Mouse (Mus musculus) MEL (cell line): ENCODE measurements around the gene Tnfrsf1b. TPM values are rescaled to one million over a fixed set of nuclear protein-coding genes. Genes with fewer than 3 reads are reported as not detected.
A peak's percentile ranks its signal among the peaks of the same experiment; 100 is the strongest.

Experiments used
- DNase-seq: peaks from one replicate; pipeline ENCODE4 v3.0.0; 2011; ENCODE audit warnings: low read depth, low spot score
- H3K27ac ChIP-seq: 2 replicates; pipeline ENCODE4 v1.5.1; 2012; ENCODE audit warnings: low read depth, mild to moderate bottlenecking, control low read depth, low read length, moderate library complexity; ENCODE audit not compliant: control insufficient read depth
- H3K27me3 ChIP-seq, 2 experiments: fragments of 150-350 bp in 1 of 2; sonication (generic) in 1 of 2; 2 replicates each; pipeline ENCODE4 v1.6.1; 2012; ENCODE audit warnings: low read length in 2 of 2, mild to moderate bottlenecking in 2 of 2, improper control_type of control experiment in 1 of 2, moderate library complexity in 1 of 2; ENCODE audit not compliant: insufficient read depth in 2 of 2, control insufficient read depth in 1 of 2
- H3K36me3 ChIP-seq, 2 experiments: 2 replicates each; pipeline ENCODE4 v1.6.1; 2012 to 2014; ENCODE audit warnings: low read length in 2 of 2, improper control_type of control experiment in 1 of 2, inconsistent platforms in 1 of 2, mild to moderate bottlenecking in 1 of 2; ENCODE audit not compliant: insufficient read depth in 2 of 2, control insufficient read depth in 1 of 2
- H3K4me1 ChIP-seq, 2 experiments: fragments of 150-350 bp in 1 of 2; sonication (generic) in 1 of 2; 2 replicates each; pipeline ENCODE4 v1.6.1; 2012; ENCODE audit warnings: low read length in 2 of 2, improper control_type of control experiment in 1 of 2, mild to moderate bottlenecking in 1 of 2; ENCODE audit not compliant: insufficient read depth in 2 of 2, control insufficient read depth in 1 of 2
- H3K4me3 ChIP-seq, 2 experiments: fragments of 150-350 bp in 1 of 2; sonication (generic) in 1 of 2; 2 replicates each; pipeline ENCODE4 v1.5.1; 2012; ENCODE audit warnings: low read depth in 2 of 2, low read length in 2 of 2, mild to moderate bottlenecking in 2 of 2, moderate library complexity in 2 of 2, control low read depth in 1 of 2, improper control_type of control experiment in 1 of 2; ENCODE audit not compliant: control insufficient read depth in 1 of 2, insufficient read depth in 1 of 2
- H3K79me2 ChIP-seq: 2 replicates; pipeline ENCODE4 v1.6.1; 2012; ENCODE audit warnings: mild to moderate bottlenecking, low read length, moderate library complexity; ENCODE audit not compliant: control insufficient read depth, poor library complexity, insufficient read depth
- H3K9ac ChIP-seq: 2 replicates; pipeline ENCODE4 v1.6.1; 2012; ENCODE audit warnings: low read depth, mild to moderate bottlenecking, control low read depth, low read length, moderate library complexity; ENCODE audit not compliant: control insufficient read depth, poor library complexity, severe bottlenecking
- H3K9me3 ChIP-seq: fragments of 150-350 bp; sonication (generic); replicated peaks from 2 replicates; pipeline ENCODE4 v1.6.1; 2012; ENCODE audit warnings: mild to moderate bottlenecking, low read length, improper control_type of control experiment, moderate library complexity; ENCODE audit not compliant: insufficient read depth
- BHLHE40 ChIP-seq: IDR thresholded peaks from 2 replicates; pipeline ENCODE4 v1.6.1; 2012; ENCODE audit warnings: low read depth, mild to moderate bottlenecking, inconsistent platforms, low read length, improper control_type of control experiment, borderline replicate concordance
- CHD2 ChIP-seq: IDR thresholded peaks from 2 replicates; pipeline ENCODE4 v1.6.1; 2011; ENCODE audit warnings: low read length, improper control_type of control experiment
- CTCF ChIP-seq, 3 experiments: IDR thresholded peaks in 2 of 3; conservative IDR thresholded peaks in 1 of 3; 2 replicates each; pipeline ENCODE4 v1.5.1; 2011 to 2012; ENCODE audit warnings: low read length in 3 of 3, low read depth in 2 of 3, mild to moderate bottlenecking in 2 of 3, improper control_type of control experiment in 1 of 3, inconsistent platforms in 1 of 3, mixed read lengths in 1 of 3, moderate library complexity in 1 of 3; ENCODE audit not compliant: control insufficient read depth in 1 of 3, insufficient read depth in 1 of 3, poor library complexity in 1 of 3, severe bottlenecking in 1 of 3
- ELF1 ChIP-seq: IDR thresholded peaks from 2 replicates; pipeline ENCODE4 v1.6.1; 2014; ENCODE audit warnings: low read depth, mild to moderate bottlenecking, inconsistent platforms, low read length, improper control_type of control experiment, moderate library complexity
- EP300 ChIP-seq, 2 experiments: IDR thresholded peaks; 2 replicates each; pipeline ENCODE4 v1.6.1; 2011; ENCODE audit warnings: improper control_type of control experiment in 2 of 2, low read length in 2 of 2, low read depth in 1 of 2, mild to moderate bottlenecking in 1 of 2
- ETS1 ChIP-seq: IDR thresholded peaks from 2 replicates; pipeline ENCODE4 v1.6.1; 2012; ENCODE audit warnings: low read depth, mild to moderate bottlenecking, inconsistent platforms, low read length, improper control_type of control experiment, moderate library complexity
- GATA1 ChIP-seq: IDR thresholded peaks from 2 replicates; pipeline ENCODE4 v1.6.1; 2011; ENCODE audit warnings: low read depth, low read length, improper control_type of control experiment
- KAT2A ChIP-seq: conservative IDR thresholded peaks from 2 replicates; pipeline ENCODE4 v1.6.1; 2012; ENCODE audit warnings: low read depth, low read length, improper control_type of control experiment, inconsistent platforms
- MAFK ChIP-seq: IDR thresholded peaks from 2 replicates; pipeline ENCODE4 v1.6.1; 2011; ENCODE audit warnings: low read depth, mild to moderate bottlenecking, low read length, improper control_type of control experiment, borderline replicate concordance
- MAZ ChIP-seq: IDR thresholded peaks from 2 replicates; pipeline ENCODE4 v1.6.1; 2012; ENCODE audit warnings: low read depth, mild to moderate bottlenecking, inconsistent platforms, low read length, improper control_type of control experiment
- MXI1 ChIP-seq: IDR thresholded peaks from 2 replicates; pipeline ENCODE4 v1.6.1; 2011; ENCODE audit warnings: mild to moderate bottlenecking, low read depth, low read length, improper control_type of control experiment
- MYB ChIP-seq: IDR thresholded peaks from 2 replicates; pipeline ENCODE4 v1.6.1; 2011; ENCODE audit warnings: mild to moderate bottlenecking, low read depth, low read length, improper control_type of control experiment
- NELFE ChIP-seq: IDR thresholded peaks from 2 replicates; pipeline ENCODE4 v1.6.1; 2011; ENCODE audit warnings: low read depth, low read length, improper control_type of control experiment
- NRF1 ChIP-seq: IDR thresholded peaks from 2 replicates; pipeline ENCODE4 v1.6.1; 2014; ENCODE audit warnings: low read depth, mild to moderate bottlenecking, inconsistent platforms, low read length, improper control_type of control experiment, moderate library complexity; ENCODE audit not compliant: poor library complexity, insufficient read depth, severe bottlenecking
- POLR2A ChIP-seq, 2 experiments: IDR thresholded peaks; 2 replicates each; pipeline ENCODE4 v1.6.1; 2011 to 2012; ENCODE audit warnings: low read length in 2 of 2, mild to moderate bottlenecking in 2 of 2, control low read depth in 1 of 2, improper control_type of control experiment in 1 of 2, low read depth in 1 of 2, moderate library complexity in 1 of 2; ENCODE audit not compliant: control insufficient read depth in 1 of 2, insufficient read depth in 1 of 2, poor library complexity in 1 of 2
- RAD21 ChIP-seq: IDR thresholded peaks from 2 replicates; pipeline ENCODE4 v1.6.1; 2011; ENCODE audit warnings: mild to moderate bottlenecking, low read depth, low read length, improper control_type of control experiment
- RCOR1 ChIP-seq: IDR thresholded peaks from 2 replicates; pipeline ENCODE4 v1.6.1; 2012; ENCODE audit warnings: low read depth, mild to moderate bottlenecking, inconsistent platforms, low read length, improper control_type of control experiment
- SIN3A ChIP-seq: IDR thresholded peaks from 2 replicates; pipeline ENCODE4 v1.6.1; 2012; ENCODE audit warnings: low read length, improper control_type of control experiment, inconsistent platforms
- SMC3 ChIP-seq: IDR thresholded peaks from 2 replicates; pipeline ENCODE4 v1.6.1; 2011; ENCODE audit warnings: low read depth, low read length, improper control_type of control experiment
- TAL1 ChIP-seq: IDR thresholded peaks from 2 replicates; pipeline ENCODE4 v1.6.1; 2012; ENCODE audit warnings: mild to moderate bottlenecking, inconsistent platforms, low read length, moderate library complexity, mixed read lengths
- TBP ChIP-seq: IDR thresholded peaks from 2 replicates; pipeline ENCODE4 v1.8.0; 2011; ENCODE audit warnings: low read depth, low read length, improper control_type of control experiment
- USF2 ChIP-seq, 2 experiments: IDR thresholded peaks; 2 replicates each; pipeline ENCODE4 v1.6.1; 2011 to 2012; ENCODE audit warnings: improper control_type of control experiment in 2 of 2, low read length in 2 of 2, borderline replicate concordance in 1 of 2, inconsistent platforms in 1 of 2, low read depth in 1 of 2, mild to moderate bottlenecking in 1 of 2; ENCODE audit not compliant: insufficient read depth in 1 of 2
- ZC3H11A ChIP-seq: IDR thresholded peaks from 2 replicates; pipeline ENCODE4 v1.6.1; 2012; ENCODE audit warnings: low read depth, mild to moderate bottlenecking, inconsistent platforms, low read length, improper control_type of control experiment
- ZMIZ1 ChIP-seq: IDR thresholded peaks from 2 replicates; pipeline ENCODE4 v1.6.1; 2012; ENCODE audit warnings: low read depth, mild to moderate bottlenecking, inconsistent platforms, low read length, improper control_type of control experiment, moderate library complexity
- ZNF384 ChIP-seq: IDR thresholded peaks from 2 replicates; pipeline ENCODE4 v1.6.1; 2012; ENCODE audit warnings: low read depth, mild to moderate bottlenecking, inconsistent platforms, low read length, improper control_type of control experiment
- polyA plus RNA-seq, 2 experiments: library from polyadenylated mRNA; stranded (reverse) in 1 of 2; unstranded in 1 of 2; fragments of >175 nt in 1 of 2; fragments of >200 nt in 1 of 2; gene quantifications; 2 replicates each; pipeline versions ENCODE4 v1.2.1 to v1.2.4; 2012; ENCODE audit warnings: low replicate concordance in 2 of 2, low read depth in 1 of 2; ENCODE audit not compliant: insufficient read length in 2 of 2, insufficient read depth in 1 of 2, missing spikeins in 1 of 2
- total RNA-seq: library from RNA; depleted of rRNA; stranded (reverse); fragments of 300-350 nt; gene quantifications from 2 replicates; pipeline ENCODE4 v1.2.3, GENCODE M21; 2012

Tnfrsf1b gene
- total and polyA plus RNA-seq, 3 experiments: 0.58 to 1.2 TPM; not detected in 1

DNA sequence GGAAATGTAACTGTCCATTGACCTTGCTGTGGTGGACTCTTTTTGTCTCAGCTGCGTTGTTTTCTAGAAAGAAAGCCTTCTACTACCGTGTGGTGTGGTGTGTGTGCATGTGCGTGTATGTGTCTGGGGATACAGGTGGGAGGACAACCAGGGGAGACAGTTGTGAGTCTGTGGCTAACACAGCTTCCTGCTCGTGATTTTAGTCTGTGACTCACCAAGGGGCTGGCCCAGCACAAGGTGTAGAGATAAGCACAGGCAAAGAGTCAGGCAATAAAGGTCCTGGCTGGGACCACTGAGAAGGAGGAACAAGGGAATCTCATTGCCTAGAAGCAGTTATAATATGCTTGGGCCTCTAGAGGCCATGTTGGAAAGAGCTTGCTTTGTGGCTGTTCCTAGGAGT lies 3.3 kb upstream of the Tnfrsf1b start:
- Histone ChIP-seq H3K4me1 (peaks cover 2 to 18% of the 10 kb centered on the region in 2 experiments; a peak in 3 of 4 replicates), H3K9ac (no peak overlapping the region), H3K79me2 (no peaks in the 10 kb centered on the region), H3K36me3 (peaks cover 0 to 5% of the 10 kb centered on the region in 2 experiments; a peak in 2 of 4 replicates), H3K27ac (no peak overlapping the region), H3K9me3 (no peaks in the 10 kb centered on the region), H3K27me3 (peaks cover 0 to 5% of the 10 kb centered on the region in 2 experiments; a peak in 1 of 4 replicates), H3K4me3 (no peak overlapping the region)
- TF ChIP-seq RCOR1: 0 out of 2 replicates have a peak, but pooled peaks have one; percentile 41
- TF ChIP-seq POLR2A (IDR thresholded peaks at IDR 0.05; ENCODE audit: control insufficient read depth in 1 of 2, insufficient read depth in 1 of 2, low read depth in 1 of 2, low read length in 2 of 2, poor library complexity in 1 of 2): no peak
- peak; percentile 46; the same call in 1 of the 2 replicates for TF ChIP-seq GATA1
- TF ChIP-seq ZNF384: no peak
- no peak for TF ChIP-seq BHLHE40
- TF ChIP-seq SIN3A: no peak
- no peak for TF ChIP-seq MAZ
- no peak for TF ChIP-seq NRF1
- peak; percentile 32; the same call in 1 of the 2 replicates for TF ChIP-seq ETS1
- no peak for TF ChIP-seq MXI1
- TF ChIP-seq USF2 (IDR thresholded peaks at IDR 0.05; ENCODE audit: borderline replicate concordance in 1 of 2, insufficient read depth in 1 of 2, low read depth in 1 of 2, low read length in 2 of 2): no peak
- no peak for TF ChIP-seq ELF1
- no peak for TF ChIP-seq NELFE
- TF ChIP-seq KAT2A: no peak
- TF ChIP-seq TBP: no peak
- no peak for TF ChIP-seq ZMIZ1
- TF ChIP-seq MYB: no peak
- 0 out of 2 replicates have a peak, but pooled peaks have one; percentile 7 for TF ChIP-seq SMC3
- TF ChIP-seq MAFK: no peak
- no peak for TF ChIP-seq CTCF (IDR thresholded peaks at IDR 0.05 in 2 of 3, conservative IDR thresholded peaks at IDR 0.05 in 1 of 3; ENCODE audit: control insufficient read depth in 1 of 3, insufficient read depth in 1 of 3, low read depth in 2 of 3, low read length in 3 of 3, poor library complexity in 1 of 3, severe bottlenecking in 1 of 3)
- TF ChIP-seq CHD2: no peak
- TF ChIP-seq TAL1: 0 out of 2 replicates have a peak, but pooled peaks have one; percentile 11
- no peak for TF ChIP-seq ZC3H11A
- TF ChIP-seq RAD21: no peak
- TF ChIP-seq EP300 (IDR thresholded peaks at IDR 0.05; ENCODE audit: low read depth in 1 of 2, low read length in 2 of 2): peak; percentile 34 to 54; a peak in 3 of 4 replicates
- peak; percentile 58 for DNase-seq
